Mouse (Mus musculus) left cerebral cortex, postnatal 10 days (tissue): ENCODE measurements at regions not wholly inside any gene's neighbourhood (a gene's known extent, or its start where the extent isn't known, plus 50 kb on each side); places are given as distances from the start of the nearest gene placed in this dataset.

Source experiments
- DNase-seq, 2 experiments: peaks; one replicate each; pipeline ENCODE4 v3.0.0; 2021 to 2022; ENCODE audit warnings: low spot score in 2 of 2, mixed read lengths in 1 of 2; ENCODE audit errors: extremely low spot score in 1 of 2
- intact Hi-C: fragments of 180-260 bp; cut with DNase I; formaldehyde crosslinking; loops from one replicate; pipeline ENCODE4 v1.15.1; 2025

DNA sequence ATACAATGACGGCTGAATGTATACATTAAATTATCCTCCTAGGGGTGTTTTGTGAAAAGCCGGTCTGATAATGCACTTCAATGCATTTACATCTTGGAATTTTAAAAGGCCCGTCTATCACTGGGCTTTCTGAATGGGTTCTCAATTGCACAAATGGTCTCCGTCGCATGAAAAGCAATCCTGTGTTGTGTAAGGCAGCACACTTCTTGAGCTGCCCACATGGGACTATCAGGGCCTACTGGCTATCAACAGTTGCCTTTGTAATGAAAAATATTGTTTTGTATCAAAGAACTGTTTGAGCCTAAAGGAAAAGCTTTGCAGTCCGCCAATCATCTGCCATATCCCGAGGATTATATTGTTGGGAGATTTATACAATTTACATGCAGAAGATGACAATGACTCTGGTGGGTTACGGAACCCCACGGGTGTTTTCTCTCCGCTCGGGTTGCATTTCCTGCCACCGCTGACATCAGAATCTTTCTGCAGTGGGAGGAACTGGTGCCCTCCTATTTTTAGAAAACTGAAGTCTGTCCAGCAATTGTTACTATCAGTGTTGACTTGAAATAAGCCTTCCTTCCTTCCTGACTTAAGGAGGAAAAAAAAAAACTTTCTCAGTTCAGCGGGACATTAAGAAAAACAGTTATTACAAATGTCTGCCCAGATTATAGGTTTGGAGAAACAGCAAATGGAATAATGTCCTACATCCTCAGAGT is 118.7 kb downstream of the Tmem26 start:
- intact Hi-C loops = no loop called here
- no peak for DNase-seq

DNA sequence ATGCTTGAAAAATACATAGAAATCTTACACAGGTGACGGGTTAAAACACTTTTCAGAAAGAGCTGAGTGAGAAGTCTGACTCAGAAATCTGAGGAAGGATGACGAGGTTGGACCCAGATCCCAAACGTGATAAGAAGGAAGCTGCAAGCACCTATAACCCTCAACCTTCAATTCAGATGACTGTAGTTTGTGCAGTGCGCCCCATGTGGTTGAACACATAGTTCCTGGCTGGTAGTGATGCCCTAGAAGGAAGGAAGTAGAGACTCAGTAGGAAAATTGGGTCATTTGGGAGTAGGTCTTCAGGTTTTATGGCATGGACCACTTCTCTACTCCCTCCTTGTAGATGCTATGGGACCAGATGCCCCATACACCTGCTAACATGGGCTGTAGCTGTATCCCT is 120.6 kb downstream of the Tmem26 start:
- intact Hi-C loops = no loop called here
- DNase-seq = no peak

DNA sequence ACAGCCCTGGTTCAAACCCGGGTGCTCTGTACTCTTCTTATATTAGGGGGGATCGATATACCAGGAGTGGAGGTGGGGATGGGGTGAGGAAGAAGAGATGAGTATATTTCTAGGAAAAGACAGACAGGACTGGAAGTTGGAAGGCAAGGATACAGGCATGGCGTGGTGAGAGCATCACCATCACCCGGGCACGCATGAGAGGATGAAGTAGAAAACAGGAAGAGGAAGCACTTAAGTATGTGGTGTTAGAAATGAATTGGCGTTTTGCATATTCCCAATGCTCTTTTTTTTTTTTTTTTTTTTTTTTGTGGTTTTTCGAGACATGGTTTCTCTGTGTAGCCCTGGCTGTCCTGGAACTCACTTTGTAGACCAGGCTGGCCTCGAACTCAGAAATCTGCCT is 121.2 kb downstream of the Tmem26 start:
- intact Hi-C loops = no loop called here
- DNase-seq = no peak

DNA sequence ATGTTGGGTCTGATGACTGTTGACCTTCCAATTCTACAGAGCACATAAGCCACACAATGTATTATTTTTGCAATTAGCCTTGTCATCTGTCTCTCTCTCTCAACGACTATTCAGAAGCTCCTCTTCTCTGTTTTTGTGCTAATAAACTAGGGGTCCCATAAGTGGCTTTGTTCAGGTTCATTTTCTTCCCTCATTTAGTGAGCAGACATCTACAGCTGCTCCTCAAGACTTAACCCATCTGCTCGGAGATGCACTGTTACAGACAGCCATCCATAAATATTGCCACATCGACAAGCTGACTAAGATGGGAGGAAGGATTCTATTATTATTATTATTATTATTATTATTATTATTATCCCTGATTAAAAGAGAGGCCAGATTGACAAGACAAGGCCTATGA is 127.7 kb downstream of the Tmem26 start:
- intact Hi-C loops = no loop called here

DNA sequence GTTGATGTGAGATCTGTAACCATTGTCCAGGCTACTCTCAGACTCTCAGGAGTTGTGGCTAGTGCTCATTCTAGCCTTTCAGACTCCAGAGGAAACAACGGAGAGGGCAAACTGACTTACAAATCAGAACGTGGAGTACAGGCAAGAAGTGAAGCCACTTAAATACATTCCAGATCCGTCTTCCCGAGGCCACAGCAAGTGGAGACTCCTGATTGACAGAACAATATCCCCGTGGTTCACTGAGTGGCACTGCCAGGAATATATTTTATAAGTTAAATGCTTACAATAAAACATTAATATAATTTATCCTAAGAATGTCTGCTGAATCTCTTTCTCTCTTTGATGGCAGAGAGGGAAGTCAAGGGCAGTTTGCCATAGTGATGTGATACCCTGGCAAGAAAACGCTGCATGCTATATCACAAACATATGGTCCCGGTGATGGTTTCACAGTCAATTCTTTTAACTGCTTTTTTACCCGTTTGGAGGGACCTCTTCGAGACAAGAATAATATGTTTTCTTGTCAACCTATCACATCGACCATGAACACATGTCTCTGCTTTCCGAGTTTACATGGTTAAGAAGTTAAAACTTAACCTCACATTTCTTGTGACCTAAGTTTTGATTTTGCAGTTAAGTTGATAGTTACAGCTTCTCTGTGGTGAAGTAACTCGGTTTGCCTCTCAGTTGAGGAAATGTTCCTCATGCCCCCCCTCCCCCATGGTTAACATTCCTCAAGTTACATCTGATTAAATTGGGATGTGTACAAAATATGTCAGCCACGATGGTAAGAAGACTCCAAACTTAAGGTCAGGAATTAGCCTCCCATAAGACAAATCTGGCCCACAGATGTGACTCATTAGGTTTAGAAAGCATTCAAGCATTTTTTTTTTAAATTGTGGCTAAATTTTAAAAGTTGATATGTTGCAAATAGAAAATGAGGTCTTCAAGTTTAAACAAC is 132.8 kb downstream of the Tmem26 start:
- intact Hi-C loops = no loop called here
- DNase-seq = no peak

More for the DNA sequence above, 127.7 kb downstream of the Tmem26 start:
- DNase-seq = no peak

DNA sequence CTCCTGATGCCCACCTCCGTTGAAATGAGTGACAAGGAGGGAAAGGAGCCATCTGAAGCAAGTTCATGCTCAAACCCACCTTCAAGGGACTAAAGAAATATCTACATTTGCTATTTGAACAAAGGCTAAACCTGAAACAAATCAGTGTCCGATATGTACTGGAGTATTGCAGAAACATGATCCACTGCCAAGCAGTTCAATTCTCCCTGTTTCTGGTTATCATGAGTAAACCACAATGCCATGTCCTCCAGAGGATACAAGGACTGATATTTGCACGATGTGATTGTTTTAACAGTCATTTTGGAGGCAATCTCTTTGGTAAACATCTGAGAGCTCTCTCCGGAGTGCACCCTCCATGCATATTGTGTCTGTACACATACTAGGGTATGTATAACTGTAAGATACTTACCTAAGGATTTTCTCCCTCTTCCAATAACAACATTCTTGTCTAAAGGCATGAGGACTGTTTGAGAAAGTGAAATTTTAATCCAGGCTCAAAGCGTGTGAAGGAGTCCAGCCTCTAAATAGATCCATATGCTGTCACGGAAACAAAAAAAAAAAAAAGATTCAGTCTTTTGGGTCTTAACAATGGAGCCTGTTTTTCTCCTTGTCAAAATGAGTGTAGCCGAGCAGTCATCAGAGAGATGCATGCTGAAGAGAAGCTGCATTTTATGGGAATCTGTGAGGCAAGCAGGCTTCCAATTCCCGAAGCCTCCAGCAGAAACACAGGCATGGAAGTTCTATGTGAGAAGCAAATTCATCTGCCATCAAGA is 141.3 kb downstream of the Tmem26 start:
- DNase-seq = no peak
- intact Hi-C loops = no loop called here

DNA sequence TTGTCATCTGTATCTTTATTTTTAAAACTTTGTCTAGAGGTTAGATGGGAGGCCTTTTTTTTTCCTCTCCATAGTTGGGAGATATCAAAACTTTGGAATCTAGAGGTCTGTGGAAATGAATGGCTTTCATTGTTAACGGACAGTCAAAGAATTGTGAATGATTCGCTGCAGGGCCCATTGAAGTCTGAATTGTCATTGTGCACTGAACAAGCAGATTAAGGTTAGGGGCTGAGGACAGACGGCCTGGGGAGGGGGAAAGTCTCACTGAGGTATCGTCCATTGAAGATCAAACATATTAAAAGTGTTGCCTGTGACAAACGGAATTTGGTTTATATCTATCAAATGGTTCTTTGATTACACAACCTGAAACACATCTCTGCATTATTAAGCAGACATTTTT is 142.3 kb downstream of the Tmem26 start:
- intact Hi-C loops = no loop called here
- DNase-seq = no peak

DNA sequence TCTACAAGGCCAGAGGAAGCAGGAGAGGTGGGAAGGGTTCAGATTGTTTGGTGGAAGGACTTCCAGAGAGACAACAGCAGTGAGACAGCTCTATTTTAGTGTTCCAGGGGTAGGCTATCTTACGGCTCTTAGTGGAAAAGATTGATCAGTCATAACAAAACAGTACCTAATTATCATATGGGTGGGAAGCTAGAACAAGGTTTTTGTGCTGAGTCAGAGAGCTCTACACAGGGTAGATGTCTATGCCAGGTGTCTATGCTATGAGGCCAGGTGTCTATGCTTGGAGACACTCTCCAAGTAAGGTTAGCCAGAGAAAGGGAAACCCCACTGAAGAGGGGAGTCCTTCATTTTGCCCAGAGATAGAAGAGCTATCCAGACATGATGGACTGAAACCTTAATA is 143.9 kb downstream of the Tmem26 start:
- DNase-seq = no peak
- intact Hi-C loops = no loop called here

DNA sequence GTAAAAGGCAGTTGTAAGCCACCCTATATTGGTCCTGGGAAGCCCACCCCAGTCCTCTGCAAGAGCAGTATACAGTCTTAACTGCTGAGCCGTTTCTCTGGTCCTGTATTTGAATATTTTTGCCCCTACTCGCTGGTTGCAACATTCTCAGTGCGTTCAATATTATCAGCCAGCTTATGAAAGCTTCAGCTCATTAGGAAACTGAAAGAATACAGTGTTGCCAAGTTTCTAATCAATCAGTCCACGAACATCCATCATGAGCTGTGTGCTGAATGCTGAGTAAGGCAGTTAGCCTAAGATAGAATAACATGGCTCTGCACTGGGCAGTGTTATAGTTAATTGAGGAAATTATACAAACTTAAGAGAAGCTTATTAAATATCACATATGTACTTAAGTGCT is 148.7 kb downstream of the Tmem26 start:
- intact Hi-C loops = no loop called here

DNA sequence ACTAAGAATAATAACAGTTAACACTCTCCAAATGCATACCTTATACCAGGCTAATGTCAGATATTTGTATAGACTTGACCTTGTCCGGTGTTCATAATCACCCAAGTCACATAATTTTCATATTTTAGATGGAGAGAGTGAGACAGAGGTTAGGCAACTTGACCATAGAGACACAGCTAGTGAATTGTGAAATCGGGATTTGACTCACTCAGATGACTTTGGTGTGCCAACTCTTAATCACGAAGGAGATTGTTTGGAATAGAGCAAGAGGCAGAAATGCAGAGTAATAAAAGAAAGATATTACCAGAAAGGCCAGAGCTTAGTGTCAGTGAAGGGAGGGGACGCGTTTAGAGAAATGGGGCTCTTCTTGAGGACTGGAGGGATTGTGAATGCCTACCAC is 152.2 kb downstream of the Tmem26 start:
- intact Hi-C loops = no loop called here
- no peak for DNase-seq

More for the DNA sequence above, 148.7 kb downstream of the Tmem26 start:
- DNase-seq = no peak

DNA sequence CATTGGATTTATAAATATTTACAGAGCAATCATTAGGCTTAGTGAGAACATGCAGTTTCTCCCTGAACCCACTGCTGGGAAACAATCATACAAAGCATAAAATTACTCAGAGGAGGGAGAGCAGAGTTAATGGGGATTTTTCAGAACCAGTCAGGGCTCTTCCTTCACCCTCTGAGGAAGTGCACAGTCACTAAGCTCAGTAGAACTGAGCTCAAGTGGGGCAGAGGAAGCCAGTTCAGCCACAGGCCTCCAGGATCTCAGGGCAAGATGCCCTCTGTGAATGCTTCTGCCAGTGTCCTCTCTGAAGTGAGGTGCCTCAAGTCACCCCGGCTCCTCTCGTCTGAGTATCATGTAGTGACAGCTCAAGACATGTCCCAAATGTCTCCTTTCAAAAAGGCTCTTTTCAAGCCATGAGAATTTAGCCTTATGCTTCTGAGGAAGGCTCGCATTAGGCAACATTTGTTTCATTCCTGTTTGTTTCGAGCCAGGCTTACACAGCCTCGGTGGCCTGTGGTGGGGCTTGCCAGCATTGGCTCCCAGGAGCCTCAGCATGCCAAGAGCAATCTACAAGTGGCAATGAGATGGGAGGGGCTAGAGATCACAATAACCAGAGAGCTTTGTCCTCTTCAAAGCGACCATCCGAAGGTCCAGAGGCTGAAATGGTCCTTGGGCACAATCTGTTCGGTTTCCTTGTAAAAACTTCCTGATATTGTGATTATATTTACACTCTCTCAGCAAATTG is 169.8 kb downstream of the Tmem26 start:
- intact Hi-C loops = no loop called here
- no peak for DNase-seq

DNA sequence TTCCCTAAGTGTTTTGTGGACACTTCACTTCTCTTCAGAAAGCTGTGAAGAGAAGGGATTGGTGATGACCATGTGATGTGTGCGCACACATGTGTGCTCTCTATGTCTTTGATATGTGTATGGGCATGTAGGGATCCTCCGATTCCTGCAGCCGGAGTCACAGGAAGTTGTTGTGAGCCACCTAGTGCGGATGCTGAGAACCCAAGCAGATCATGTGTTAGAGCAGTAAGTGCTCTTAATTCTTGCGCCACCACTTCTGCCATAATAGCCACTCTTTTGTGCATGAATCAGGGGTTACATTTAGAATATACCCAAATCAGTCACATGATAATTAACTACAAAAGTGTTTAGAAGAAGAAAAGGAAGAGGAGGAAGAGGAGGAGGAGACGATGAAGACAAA is 170.7 kb downstream of the Tmem26 start:
- intact Hi-C loops = no loop called here
- no peak for DNase-seq

DNA sequence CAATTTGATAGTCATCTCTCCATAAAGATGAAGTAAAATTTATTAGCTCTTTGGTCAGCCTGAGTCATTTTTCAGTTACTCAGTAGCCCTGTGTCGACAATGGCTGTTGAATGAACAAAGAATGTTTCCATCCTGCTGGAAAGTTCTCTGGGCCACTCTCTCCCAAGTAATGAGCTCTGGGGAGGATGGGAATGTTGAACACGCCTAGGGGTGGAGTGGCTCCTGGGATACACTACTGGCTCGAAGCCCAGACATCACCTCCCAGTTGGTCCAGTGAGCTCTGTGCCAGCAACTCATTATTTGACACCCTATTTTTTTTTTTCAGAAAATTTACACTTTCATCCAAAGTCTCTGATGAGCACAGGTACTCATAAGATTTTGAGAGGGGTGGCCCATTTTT is 174.1 kb downstream of the Tmem26 start:
- intact Hi-C loops = no loop called here
- DNase-seq = no peak

DNA sequence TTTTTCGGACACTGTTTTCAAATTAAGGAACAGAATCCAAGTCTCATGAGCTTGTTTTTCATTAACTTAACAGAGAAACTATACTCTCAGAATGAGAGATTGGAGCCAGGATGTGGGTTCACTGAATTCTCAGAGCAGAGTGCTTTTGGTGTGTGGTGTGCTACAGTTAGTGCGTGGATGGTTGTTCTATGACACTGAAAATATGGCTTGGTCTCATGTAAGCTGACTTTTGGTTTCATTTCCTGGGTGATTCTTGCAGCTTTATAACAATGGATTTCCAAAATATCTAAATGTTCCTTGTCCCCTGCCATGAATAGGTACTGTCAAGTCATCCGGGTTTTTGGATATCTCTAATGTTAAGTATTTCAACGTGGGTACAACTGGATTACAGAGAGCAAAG is 177.7 kb downstream of the Tmem26 start:
- DNase-seq = no peak
- intact Hi-C loops = loop anchor here (5.0 to 10.0 kb wide), 5 partner anchors 104 to 436 kb away; no protein-coding TSS in a partner anchor

DNA sequence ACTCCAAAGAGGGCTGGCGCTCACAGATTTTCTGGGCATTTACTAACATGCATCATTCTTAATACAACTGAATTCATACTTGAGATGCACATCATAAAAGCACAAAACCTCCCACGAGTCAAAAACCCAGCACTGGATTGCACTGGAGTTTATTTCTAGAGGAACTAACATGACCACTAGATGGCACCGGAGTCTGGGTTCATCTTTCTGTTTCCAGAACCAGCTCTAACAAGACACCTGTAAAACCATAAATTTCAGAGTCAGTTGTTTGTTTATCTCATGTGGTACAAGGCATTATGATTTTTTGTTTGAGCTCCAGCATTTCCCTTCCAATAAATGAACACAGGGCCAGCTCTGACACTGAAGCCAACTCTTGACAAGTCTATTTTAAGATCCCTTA is 179.2 kb downstream of the Tmem26 start:
- peak; percentile 44 to 53 for DNase-seq
- intact Hi-C loops = loop anchor here (5.0 to 10.0 kb wide), 5 partner anchors 102 to 438 kb away; no protein-coding TSS in a partner anchor

DNA sequence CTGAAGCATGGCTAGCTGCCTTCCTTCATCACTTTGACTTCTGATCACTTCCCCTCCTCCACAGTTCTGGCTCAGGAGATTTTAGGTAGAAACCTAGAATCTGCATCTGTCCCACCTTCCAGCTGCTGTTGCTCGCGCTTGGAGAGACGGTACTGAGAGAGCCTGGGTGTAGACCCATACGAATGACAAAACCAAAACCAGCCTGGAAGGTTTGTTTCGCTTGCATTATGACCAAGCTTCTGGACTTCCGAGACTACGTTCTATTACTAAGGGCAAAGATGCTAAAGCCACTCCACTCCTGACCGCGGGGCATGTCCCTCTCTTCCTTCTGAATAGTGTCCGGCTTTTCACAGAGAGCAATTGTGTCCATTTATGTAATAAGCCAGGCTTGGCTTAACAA is 180.9 kb downstream of the Tmem26 start:
- intact Hi-C loops = loop anchor here (5.0 to 10.0 kb wide), 5 partner anchors 100 to 440 kb away; no protein-coding TSS in a partner anchor
- no peak for DNase-seq

DNA sequence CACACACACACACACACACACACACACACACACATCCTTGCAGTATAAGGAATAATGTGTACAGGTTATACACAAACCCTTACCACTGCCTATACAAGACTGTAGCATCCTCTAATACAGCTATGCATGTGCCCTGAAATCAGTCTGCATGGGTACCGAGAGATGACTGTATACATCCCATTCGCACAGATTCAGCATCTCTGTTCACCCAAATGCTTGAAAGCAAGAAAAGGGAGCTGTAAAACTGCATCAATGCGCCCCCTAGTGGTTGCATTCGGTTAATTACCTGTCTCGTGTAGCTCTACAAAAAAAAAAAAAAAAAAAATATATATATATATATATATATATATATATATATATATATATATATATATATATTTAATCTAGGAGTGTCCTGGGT is 184.8 kb downstream of the Tmem26 start:
- intact Hi-C loops = loop anchor here (10.0 kb wide), 4 partner anchors 97 to 443 kb away; no protein-coding TSS in a partner anchor
- DNase-seq = peak; percentile 78

DNA sequence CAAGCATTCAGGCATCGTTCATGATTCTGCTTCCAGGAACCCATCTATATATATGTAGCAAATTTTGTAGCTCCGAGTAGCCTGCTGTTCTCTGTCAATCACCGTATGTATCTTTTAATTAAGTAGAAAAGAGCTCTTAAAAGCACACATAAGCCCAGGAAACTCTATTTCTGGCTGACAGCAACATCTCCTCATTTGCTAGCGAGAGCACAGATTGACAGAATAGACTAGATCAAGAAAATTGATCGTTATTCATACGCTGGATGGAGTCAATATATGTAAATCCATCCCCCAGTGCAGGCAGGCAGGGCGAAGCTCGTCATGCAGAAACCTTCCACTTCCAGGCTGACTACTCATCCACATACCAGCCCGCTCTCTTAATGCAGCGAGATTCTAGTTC is 185.6 kb downstream of the Tmem26 start:
- intact Hi-C loops = loop anchor here (10.0 kb wide), 4 partner anchors 96 to 444 kb away; no protein-coding TSS in a partner anchor
- peak in 1 of 2 experiments; percentile 9 for DNase-seq
